Mouse (Mus musculus) forebrain, embryonic 10.5 days (tissue): Measurements from ENCODE around the gene Palm2. TPM values are rescaled to one million over a fixed set of nuclear protein-coding genes. Genes with fewer than 3 reads are reported as not detected.
A peak's percentile ranks its signal among the peaks of the same experiment; 100 is the strongest.

ENCODE experiments used
- DNase-seq: peaks from one replicate; pipeline ENCODE4 v3.0.0-alpha.2; 2017; ENCODE audit warnings: low spot score; ENCODE audit errors: extremely low spot score
- H3K27ac ChIP-seq: fragments of 300-500 bp; sonication (generic); 2 replicates; pipeline ENCODE4 v1.5.1; 2016; ENCODE audit warnings: mild to moderate bottlenecking
- H3K27me3 ChIP-seq: fragments of 300-500 bp; sonication (generic); 2 replicates; pipeline ENCODE4 v1.6.1; 2016; ENCODE audit warnings: mild to moderate bottlenecking; ENCODE audit not compliant: poor library complexity, severe bottlenecking
- H3K36me3 ChIP-seq: fragments of 300-500 bp; sonication (generic); replicated peaks from 2 replicates; pipeline ENCODE4 v1.6.1; 2016; ENCODE audit warnings: mild to moderate bottlenecking, moderate library complexity
- H3K4me1 ChIP-seq: fragments of 300-500 bp; sonication (generic); 2 replicates; pipeline ENCODE4 v1.6.1; 2016
- H3K4me3 ChIP-seq: fragments of 300-500 bp; sonication (generic); 2 replicates; pipeline ENCODE4 v1.5.1; 2016; ENCODE audit warnings: mild to moderate bottlenecking, moderate library complexity
- H3K9me3 ChIP-seq: fragments of 300-500 bp; sonication (generic); 2 replicates; pipeline ENCODE4 v1.6.1; 2016; ENCODE audit warnings: mild to moderate bottlenecking, moderate library complexity
- WGBS: fragments of 180-500 bp; shearing (Covaris S2); methylation state at CpG from one replicate; pipeline ENCODE4 v1.1.7; 2016; 5-methylcytosine and 5-hydroxymethylcytosine counted together
- polyA plus RNA-seq: library from polyadenylated mRNA; unstranded; fragments of >200 nt; fragmentation: Nextera tagmentation; extraction: Ambion mirVana; gene quantifications from 2 replicates; pipeline ENCODE4 v1.2.1, GENCODE M21; 2016

The Palm2 gene
- polyA plus RNA-seq, 1 experiment from 2014 or later: 2.9 TPM

DNA sequence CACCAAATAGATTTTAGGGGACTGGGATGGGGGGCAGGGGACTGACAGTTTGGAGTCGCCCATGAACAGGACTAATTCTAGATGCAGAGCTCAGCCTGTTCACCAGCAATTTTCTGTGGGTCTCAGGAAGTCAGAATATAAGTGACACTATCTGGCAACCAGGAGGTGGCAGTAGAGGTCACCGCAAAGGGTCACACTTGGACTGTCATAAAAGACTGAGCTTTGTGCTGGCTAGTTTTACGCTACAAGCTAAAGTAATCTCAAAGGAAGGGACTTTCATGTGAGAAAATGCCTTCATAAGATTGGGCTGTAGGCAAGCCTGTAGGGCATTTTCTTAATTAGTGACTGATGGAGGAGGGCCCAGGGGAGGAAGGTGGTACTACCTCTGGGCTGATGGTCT lies 17.8 kb downstream of the Palm2 start:
- WGBS: 37% methylated on average over 3 of the region's 3 CpGs
- Histone ChIP-seq H3K4me1 (no peaks in the 10 kb centered on the region), H3K36me3 (no peaks in the 10 kb centered on the region), H3K27ac (no peak overlapping the region), H3K27me3 (no peaks in the 10 kb centered on the region), H3K4me3 (no peak overlapping the region), H3K9me3 (no peaks in the 10 kb centered on the region)
- DNase-seq: peak; percentile 34

DNA sequence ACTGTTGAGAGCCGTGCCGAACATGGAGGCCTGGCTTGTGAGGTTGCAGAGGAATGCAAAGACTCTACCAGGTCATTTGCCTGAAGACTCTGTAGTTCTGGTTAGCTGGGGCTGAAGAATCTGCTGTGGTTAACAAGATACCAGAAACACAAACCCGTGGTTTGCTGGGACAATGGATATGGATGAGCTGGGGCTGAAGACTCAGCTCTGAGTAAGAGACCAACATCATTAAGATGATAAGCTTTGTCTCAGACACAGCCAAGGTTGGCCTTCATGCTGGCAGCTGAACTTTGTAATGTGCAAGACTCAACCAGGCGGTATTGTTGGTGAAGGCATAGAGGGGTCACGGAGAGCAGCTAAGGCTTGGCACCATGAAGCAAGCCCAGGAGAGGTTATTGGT lies 18.6 kb downstream of the Palm2 start:
- no peaks in the 10 kb centered on the region for H3K4me1 ChIP-seq
- no peaks in the 10 kb centered on the region for H3K36me3 ChIP-seq
- WGBS: 92% methylated on average over 5 of the region's 5 CpGs
- DNase-seq: no peak
- H3K27me3 ChIP-seq: no peaks in the 10 kb centered on the region
- H3K27ac ChIP-seq: no peak overlapping the region
- no peaks in the 10 kb centered on the region for H3K9me3 ChIP-seq
- H3K4me3 ChIP-seq: no peak overlapping the region

DNA sequence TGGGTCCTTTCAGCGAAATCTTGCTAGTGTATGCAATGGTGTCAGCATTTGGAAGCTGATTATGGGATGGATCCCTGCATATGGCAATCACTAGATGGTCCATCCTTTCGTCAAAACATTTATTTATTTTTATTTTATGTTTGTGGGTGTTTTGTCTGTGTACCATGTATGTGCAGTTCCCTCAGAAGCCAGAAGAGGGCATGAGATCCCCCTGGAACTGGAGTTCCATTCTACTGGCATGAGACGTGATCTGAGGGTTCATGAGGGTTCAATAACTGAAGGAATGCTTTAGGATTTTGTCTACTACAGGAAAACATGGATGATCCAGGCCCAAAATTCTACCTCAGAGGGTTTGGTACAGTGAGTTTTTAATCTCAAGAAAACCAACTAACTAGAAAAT lies 28.3 kb downstream of the Palm2 start:
- H3K9me3 ChIP-seq: no peaks in the 10 kb centered on the region
- no peaks in the 10 kb centered on the region for H3K4me1 ChIP-seq
- DNase-seq: no peak
- 56% methylated on average over 3 of the region's 3 CpGs for WGBS
- H3K27ac ChIP-seq: no peak overlapping the region
- H3K4me3 ChIP-seq: no peak overlapping the region
- H3K27me3 ChIP-seq: no peaks in the 10 kb centered on the region
- no peaks in the 10 kb centered on the region for H3K36me3 ChIP-seq

DNA sequence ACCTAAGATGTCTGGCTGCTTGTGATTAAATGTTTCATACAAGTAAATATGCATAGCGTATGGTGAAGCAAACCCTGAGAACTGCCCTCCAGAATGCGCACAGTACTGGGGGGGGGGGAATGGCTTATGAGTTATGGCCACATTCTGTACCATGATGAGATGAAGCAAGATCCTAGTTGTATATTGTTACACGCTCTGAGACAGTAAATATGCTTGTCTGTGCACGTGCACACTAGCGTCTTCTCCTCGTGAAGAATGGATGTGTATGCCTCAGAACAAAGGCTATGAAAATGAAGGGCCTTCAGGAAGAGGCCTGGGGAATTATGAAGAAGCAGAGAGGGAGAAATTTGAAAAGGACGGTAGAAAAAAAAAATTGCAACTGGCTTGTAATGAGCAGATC lies 48.4 kb downstream of the Palm2 start:
- DNase-seq: no peak
- no peaks in the 10 kb centered on the region for H3K9me3 ChIP-seq
- WGBS: 91% methylated on average over 7 of the region's 7 CpGs
- H3K4me1 ChIP-seq: no peaks in the 10 kb centered on the region
- no peak overlapping the region for H3K4me3 ChIP-seq
- no peak overlapping the region for H3K27ac ChIP-seq
- H3K27me3 ChIP-seq: no peaks in the 10 kb centered on the region
- H3K36me3 ChIP-seq: no peaks in the 10 kb centered on the region

DNA sequence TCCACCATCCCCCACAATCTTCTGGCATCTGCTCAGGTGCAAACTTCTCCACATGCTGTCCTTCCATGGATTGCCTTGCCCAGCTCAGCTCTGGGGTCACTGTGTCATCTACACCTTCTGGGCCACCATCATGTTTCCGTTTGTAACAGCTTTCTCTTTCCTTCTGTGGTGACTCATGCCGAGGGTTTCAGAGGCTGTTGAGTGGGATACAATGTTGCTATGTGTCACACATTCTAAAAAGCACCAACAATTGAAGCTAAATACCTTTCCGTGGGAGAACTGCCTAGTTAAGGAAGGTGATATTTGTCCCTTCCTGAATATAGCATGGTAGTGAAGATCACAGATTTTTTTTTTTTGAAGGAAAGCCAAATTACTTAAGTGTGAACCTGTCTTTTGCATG lies 52.3 kb downstream of the Palm2 start:
- no peak overlapping the region for H3K27ac ChIP-seq
- H3K9me3 ChIP-seq: no peaks in the 10 kb centered on the region
- no peak overlapping the region for H3K4me3 ChIP-seq
- no peaks in the 10 kb centered on the region for H3K4me1 ChIP-seq
- H3K27me3 ChIP-seq: no peaks in the 10 kb centered on the region
- no peak for DNase-seq
- H3K36me3 ChIP-seq: no peaks in the 10 kb centered on the region
- 91% methylated on average over 3 of the region's 3 CpGs for WGBS

DNA sequence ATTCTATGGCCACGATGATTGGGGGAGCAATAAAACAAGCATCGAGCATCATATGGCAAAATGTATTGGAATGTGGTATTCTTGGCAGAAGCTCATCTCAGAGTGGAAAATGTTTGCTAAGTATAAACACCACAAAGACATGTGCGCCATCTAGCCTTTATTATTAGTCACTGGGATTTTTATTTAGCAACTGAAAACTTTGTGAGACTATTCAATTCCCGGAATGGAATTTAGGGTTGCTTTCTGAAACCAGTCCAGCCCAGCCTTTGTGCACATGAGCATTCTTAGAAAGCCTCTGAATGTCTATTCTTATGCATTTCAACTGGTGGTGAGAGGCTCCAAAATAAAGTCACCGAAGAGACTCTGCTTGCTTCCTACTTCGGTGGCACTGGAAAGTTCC lies 55.8 kb downstream of the Palm2 start:
- no peak for DNase-seq

DNA sequence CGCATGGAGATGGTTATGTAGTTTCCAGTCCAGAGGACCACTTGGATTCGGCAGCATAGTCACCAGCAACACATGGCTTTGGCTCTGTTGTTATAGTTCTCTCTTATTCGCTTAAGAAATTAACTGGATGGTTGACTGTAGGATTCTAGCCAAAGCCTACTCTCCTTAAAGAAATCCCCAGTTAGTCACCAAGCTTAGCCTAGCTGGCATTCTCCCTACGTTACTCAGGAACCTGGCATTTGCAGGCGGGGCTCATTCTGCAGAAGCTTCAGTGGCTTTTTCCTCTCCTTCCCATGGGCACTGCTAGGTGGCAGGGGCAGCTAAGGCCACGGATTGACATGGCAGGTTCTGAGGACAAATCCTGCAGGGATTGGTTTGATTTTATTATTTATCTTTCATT lies 70.7 kb downstream of the Palm2 start:
- no peak overlapping the region for H3K4me3 ChIP-seq
- 91% methylated on average over 6 of the region's 6 CpGs for WGBS
- H3K27me3 ChIP-seq: no peaks in the 10 kb centered on the region
- DNase-seq: no peak
- no peaks in the 10 kb centered on the region for H3K4me1 ChIP-seq
- 0 out of 2 replicates have a peak, but pooled peaks cover 5% of the 10 kb centered on the region for H3K9me3 ChIP-seq
- H3K36me3 ChIP-seq: no peaks in the 10 kb centered on the region
- H3K27ac ChIP-seq: no peak overlapping the region

More for the DNA sequence above, 55.8 kb downstream of the Palm2 start:
- H3K27ac ChIP-seq: no peak overlapping the region
- no peak overlapping the region for H3K4me3 ChIP-seq
- WGBS: 90% methylated on average over 6 of the region's 6 CpGs
- no peaks in the 10 kb centered on the region for H3K36me3 ChIP-seq
- H3K9me3 ChIP-seq: no peaks in the 10 kb centered on the region
- no peaks in the 10 kb centered on the region; the same call in 1 of the 2 replicates for H3K4me1 ChIP-seq
- no peaks in the 10 kb centered on the region for H3K27me3 ChIP-seq

DNA sequence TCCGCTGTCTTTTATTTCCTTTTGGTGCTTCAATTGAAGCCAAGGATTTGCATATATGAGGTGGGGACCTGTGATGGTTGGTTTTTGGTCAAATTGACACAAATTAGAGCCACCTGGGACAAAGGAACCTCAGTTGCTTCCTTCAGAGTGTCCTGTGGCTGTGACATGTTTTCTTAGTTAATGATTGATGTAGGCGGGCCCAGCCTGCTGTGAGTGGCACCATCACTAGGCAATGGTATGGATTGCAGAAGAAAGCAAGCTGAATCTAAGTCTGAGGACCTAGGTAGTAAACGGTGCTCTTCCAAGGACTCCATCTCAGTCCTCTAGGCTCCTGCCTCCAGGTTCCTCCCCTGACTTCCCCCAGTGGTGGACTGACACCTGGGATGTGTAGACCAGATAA lies 76.5 kb downstream of the Palm2 start:
- Histone ChIP-seq H3K4me3 (no peak overlapping the region), H3K36me3 (no peaks in the 10 kb centered on the region), H3K27ac (no peak overlapping the region), H3K9me3 (no peaks in the 10 kb centered on the region), H3K4me1 (no peaks in the 10 kb centered on the region), H3K27me3 (no peaks in the 10 kb centered on the region)
- DNase-seq: no peak
- 64% methylated on average over 2 of the region's 3 CpGs for WGBS

DNA sequence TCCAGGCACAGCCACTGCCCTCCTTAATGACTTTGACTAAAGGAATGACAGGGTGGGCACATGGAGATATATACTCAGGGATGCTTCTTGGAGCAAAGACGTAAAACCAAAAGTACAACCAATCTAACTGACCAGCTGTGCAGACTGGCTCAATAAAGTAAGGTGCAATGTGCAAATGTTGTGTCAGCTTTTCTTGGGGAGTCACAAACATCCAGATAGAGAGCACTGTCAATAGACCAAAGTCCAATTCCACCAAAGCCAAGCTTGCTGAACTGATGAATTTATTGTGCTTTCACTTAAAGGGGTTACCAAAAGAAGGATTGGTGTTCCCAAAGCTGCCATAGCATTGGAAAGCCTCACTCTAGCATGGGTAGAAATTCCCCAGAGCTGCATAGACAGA lies 77.7 kb downstream of the Palm2 start:
- H3K27ac ChIP-seq: no peak overlapping the region
- no peak for DNase-seq
- 95% methylated on average over 1 of the region's 1 CpGs for WGBS
- no peaks in the 10 kb centered on the region for H3K27me3 ChIP-seq
- H3K36me3 ChIP-seq: no peaks in the 10 kb centered on the region
- no peak overlapping the region for H3K4me3 ChIP-seq
- H3K4me1 ChIP-seq: no peaks in the 10 kb centered on the region
- H3K9me3 ChIP-seq: no peaks in the 10 kb centered on the region

DNA sequence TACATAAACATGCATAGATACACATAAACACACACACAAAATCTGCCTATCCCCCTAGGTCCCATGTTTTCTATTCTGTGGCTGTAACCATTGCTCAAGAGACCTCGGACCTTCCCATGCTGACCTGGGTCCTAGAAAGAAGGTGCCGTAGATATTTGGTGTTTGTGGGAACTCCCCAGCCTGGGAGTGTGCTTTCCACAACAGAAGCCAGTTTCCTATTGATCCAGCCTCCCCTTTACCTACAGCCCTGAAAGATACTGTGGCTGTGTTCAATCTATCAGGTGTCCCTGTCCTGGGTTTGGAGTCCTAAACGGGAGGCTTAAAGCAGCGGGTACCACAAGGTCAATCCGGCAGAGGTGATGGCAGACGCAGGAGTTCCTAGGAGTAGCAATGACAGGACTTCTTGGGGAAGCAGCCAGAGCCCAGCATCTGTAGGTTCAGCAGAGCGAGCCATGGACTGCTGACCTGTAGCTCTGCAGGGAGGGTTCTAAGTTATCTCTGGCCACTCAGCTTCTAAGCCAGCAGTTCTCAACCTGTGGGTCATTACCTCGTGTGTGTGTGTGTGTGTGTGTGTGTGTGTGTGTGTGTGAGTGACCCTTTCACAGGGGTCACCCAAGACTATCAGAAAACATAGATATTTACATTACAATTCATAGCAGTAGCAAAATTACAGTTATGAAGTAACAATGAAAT lies 79.3 kb downstream of the Palm2 start:
- 87% methylated on average over 8 of the region's 8 CpGs for WGBS
- Histone ChIP-seq H3K27ac (no peak overlapping the region), H3K4me3 (no peak overlapping the region), H3K36me3 (no peaks in the 10 kb centered on the region), H3K9me3 (no peaks in the 10 kb centered on the region), H3K27me3 (no peaks in the 10 kb centered on the region), H3K4me1 (no peaks in the 10 kb centered on the region)
- DNase-seq: no peak

DNA sequence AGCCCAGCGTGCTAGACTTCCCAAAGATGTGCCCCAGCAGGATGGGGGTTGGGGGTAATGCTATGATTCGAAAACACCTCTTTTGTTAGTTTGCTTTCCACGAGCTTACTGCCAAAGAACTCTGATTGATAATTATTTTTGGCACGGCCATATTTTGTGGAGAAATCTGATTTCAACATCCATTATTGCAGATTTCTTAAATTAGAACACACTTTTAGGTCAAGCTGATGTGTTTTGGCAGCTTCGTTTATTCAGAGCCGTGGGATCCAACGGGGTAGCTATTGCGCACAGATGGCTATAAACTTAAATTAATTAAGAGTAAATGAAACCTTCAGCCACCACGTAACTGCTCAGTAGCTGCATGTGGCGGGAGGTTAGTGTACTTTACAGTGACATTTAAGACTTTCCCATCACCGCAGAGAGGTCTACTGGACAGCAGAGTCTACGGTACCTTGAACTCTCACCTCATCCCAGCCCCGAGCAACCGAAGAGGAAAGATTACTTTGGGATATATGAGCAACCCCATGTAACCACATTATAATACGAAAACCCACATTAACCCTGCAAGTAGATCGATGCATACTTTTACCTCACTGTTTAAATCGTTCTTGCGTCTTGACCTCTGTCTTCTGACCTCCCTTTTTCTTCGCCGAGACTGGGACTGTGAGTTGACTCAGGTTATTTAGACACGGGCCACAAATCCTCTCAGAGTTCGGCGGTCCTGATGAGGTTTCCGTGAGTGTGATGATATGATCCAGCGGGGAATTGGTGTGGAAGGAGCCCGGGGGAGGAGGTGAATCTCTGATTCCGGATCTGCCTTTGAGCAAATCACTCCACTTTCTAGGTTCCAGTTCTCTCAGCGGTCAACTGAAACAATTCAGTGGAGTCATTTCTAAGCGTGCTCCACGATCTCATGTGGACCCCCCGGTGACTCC lies 80.2 kb downstream of the Palm2 start:
- Histone ChIP-seq H3K27me3 (no peaks in the 10 kb centered on the region), H3K27ac (no peak overlapping the region), H3K9me3 (no peaks in the 10 kb centered on the region), H3K4me1 (no peaks in the 10 kb centered on the region), H3K4me3 (no peak overlapping the region), H3K36me3 (no peaks in the 10 kb centered on the region)
- DNase-seq: no peak
- WGBS: 91% methylated on average over 31 of the region's 31 CpGs

DNA sequence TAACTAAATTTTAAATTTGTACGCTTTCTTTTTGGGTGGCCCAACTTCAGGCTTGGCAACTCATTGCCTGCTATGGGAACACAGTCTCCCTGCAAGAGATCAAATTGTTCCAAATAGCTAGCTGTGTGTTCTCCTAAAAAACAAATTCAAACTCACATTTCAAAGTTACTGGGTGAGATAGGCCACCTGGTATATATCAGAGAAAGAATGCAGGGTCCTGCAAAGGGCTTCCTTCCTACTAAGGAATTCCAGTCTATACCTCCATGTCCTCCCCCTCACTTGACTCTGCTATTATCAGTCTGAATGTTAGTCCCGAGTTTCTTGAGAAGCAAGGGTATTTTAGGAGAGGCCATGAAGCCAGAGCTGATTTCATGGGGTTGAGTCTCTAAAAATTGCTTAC lies 81.3 kb downstream of the Palm2 start:
- no peaks in the 10 kb centered on the region for H3K27me3 ChIP-seq
- H3K36me3 ChIP-seq: no peaks in the 10 kb centered on the region
- no peak overlapping the region for H3K4me3 ChIP-seq
- H3K9me3 ChIP-seq: no peaks in the 10 kb centered on the region
- DNase-seq: no peak
- H3K27ac ChIP-seq: no peak overlapping the region
- no peaks in the 10 kb centered on the region for H3K4me1 ChIP-seq
- WGBS: 75% methylated on average over 2 of the region's 2 CpGs

DNA sequence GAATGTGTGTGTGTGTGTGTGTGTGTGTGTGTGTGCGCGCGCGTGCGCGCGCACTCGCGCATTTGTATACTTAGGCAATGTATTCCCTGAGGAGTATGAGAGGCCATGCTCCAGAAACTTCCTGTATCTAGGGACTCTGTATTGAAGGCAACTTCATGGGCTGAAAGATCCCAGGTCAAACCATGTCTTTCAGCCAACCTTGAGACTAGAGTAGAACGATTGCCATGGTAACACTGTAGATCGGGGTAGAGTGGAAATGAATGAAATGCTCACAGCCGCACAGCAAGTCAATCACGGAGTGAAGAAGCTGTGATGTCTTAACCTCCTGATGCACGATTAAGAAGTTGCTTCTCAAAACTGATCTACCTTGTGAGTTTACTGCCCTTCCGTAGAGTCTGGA lies 89.4 kb downstream of the Palm2 start:
- H3K27ac ChIP-seq: no peak overlapping the region
- no peaks in the 10 kb centered on the region for H3K9me3 ChIP-seq
- H3K4me1 ChIP-seq: no peaks in the 10 kb centered on the region
- no peak overlapping the region for H3K4me3 ChIP-seq
- 95% methylated on average over 15 of the region's 15 CpGs for WGBS
- H3K27me3 ChIP-seq: no peaks in the 10 kb centered on the region
- DNase-seq: no peak
- H3K36me3 ChIP-seq: no peaks in the 10 kb centered on the region
